Mouse (Mus musculus) limb, embryonic 11.5 days (tissue): ENCODE results near the gene H6pd. TPM values are rescaled to one million over a fixed set of nuclear protein-coding genes. Genes with fewer than 3 reads are reported as not detected.

Source experiments
- ATAC-seq: fragments of 200-750 bp; cut with Nextera tagmentation; 2 replicates; pipeline ENCODE4 v1.8.0; 2017; ENCODE audit warnings: low read depth; ENCODE audit not compliant: insufficient number of reproducible peaks, low FRiP score, low TSS enrichment
- DNase-seq: peaks from one replicate; pipeline ENCODE4 v3.0.0-alpha.2; 2015; ENCODE audit warnings: low spot score
- H3K27ac ChIP-seq: fragments of 300-500 bp; sonication (generic); replicated peaks from 2 replicates; pipeline ENCODE4 v1.5.1; 2014; ENCODE audit warnings: low read depth, mild to moderate bottlenecking, low read length
- H3K27me3 ChIP-seq: fragments of 300-500 bp; sonication (generic); 2 replicates; pipeline ENCODE4 v1.6.1; 2014; ENCODE audit warnings: mild to moderate bottlenecking, low read length, mixed read lengths; ENCODE audit not compliant: control insufficient read depth, insufficient read depth
- H3K36me3 ChIP-seq: fragments of 300-500 bp; sonication (generic); 2 replicates; pipeline ENCODE4 v1.6.1; 2014; ENCODE audit warnings: mild to moderate bottlenecking, low read length, moderate library complexity, mixed read lengths; ENCODE audit not compliant: control insufficient read depth, insufficient read depth
- H3K4me1 ChIP-seq: fragments of 300-500 bp; sonication (generic); 2 replicates; pipeline ENCODE4 v1.6.1; 2014; ENCODE audit warnings: low read length, mixed read lengths; ENCODE audit not compliant: control insufficient read depth, insufficient read depth
- H3K4me2 ChIP-seq: fragments of 300-500 bp; sonication (generic); 2 replicates; pipeline ENCODE4 v1.6.1; 2014; ENCODE audit warnings: low read depth, mild to moderate bottlenecking, moderate library complexity; ENCODE audit not compliant: severe bottlenecking
- H3K4me3 ChIP-seq: fragments of 300-500 bp; sonication (generic); 2 replicates; pipeline ENCODE4 v1.5.1; 2014; ENCODE audit warnings: low read depth, low read length
- H3K9ac ChIP-seq: fragments of 300-500 bp; sonication (generic); 2 replicates; pipeline ENCODE4 v1.6.1; 2014; ENCODE audit warnings: mild to moderate bottlenecking, low read length
- H3K9me3 ChIP-seq: fragments of 300-500 bp; sonication (generic); 2 replicates; pipeline ENCODE4 v1.6.1; 2016; ENCODE audit warnings: low read length; ENCODE audit not compliant: control insufficient read depth
- WGBS: fragments of 180-500 bp; shearing (Covaris S2); extraction: QIAGEN DNeasy Blood & Tissue Kit; methylation state at CpG from one replicate; pipeline ENCODE4 v1.1.7; 2014; 5-methylcytosine and 5-hydroxymethylcytosine counted together
- polyA plus RNA-seq: library from polyadenylated mRNA; unstranded; fragments of >200 nt; fragmentation: Nextera tagmentation; extraction: Ambion mirVana; gene quantifications from 2 replicates; pipeline ENCODE4 v1.2.1, GENCODE M21; 2014

Gene H6pd
- polyA plus RNA-seq, 1 experiment from 2014 or later: 3.5 TPM

- WGBS: 85% methylated on average over 16 of the region's 16 CpGs
- ATAC-seq: no peak
- no peak overlapping the region for H3K4me3 ChIP-seq
- no peak overlapping the region for H3K4me2 ChIP-seq
- no peaks in the 10 kb centered on the region for H3K36me3 ChIP-seq
- 0 out of 2 replicates have a peak, but pooled peaks cover 2% of the 10 kb centered on the region for H3K9me3 ChIP-seq
- H3K4me1 ChIP-seq: peaks cover 20% of the 10 kb centered on the region
- no peaks in the 10 kb centered on the region for H3K27me3 ChIP-seq
- H3K9ac ChIP-seq: no peak overlapping the region
- no peak overlapping the region for H3K27ac ChIP-seq
- DNase-seq: no peak
These were observed 75.1 kb downstream of the H6pd start for GRCm38 (mm10) chr4:149933519-149934245.

- 0 out of 2 replicates have a peak, but pooled peaks cover 2% of the 10 kb centered on the region for H3K9me3 ChIP-seq
- H3K36me3 ChIP-seq: no peaks in the 10 kb centered on the region
- no peak for ATAC-seq
- DNase-seq: no peak
- no peak overlapping the region for H3K27ac ChIP-seq
- WGBS: 94% methylated on average over 7 of the region's 7 CpGs
- H3K27me3 ChIP-seq: no peaks in the 10 kb centered on the region
- H3K4me2 ChIP-seq: no peak overlapping the region
- no peak overlapping the region for H3K4me3 ChIP-seq
- peaks cover 14% of the 10 kb centered on the region for H3K4me1 ChIP-seq
- no peak overlapping the region for H3K9ac ChIP-seq
These were observed 75.8 kb downstream of the H6pd start for GRCm38 (mm10) chr4:149933025-149933424.

DNA sequence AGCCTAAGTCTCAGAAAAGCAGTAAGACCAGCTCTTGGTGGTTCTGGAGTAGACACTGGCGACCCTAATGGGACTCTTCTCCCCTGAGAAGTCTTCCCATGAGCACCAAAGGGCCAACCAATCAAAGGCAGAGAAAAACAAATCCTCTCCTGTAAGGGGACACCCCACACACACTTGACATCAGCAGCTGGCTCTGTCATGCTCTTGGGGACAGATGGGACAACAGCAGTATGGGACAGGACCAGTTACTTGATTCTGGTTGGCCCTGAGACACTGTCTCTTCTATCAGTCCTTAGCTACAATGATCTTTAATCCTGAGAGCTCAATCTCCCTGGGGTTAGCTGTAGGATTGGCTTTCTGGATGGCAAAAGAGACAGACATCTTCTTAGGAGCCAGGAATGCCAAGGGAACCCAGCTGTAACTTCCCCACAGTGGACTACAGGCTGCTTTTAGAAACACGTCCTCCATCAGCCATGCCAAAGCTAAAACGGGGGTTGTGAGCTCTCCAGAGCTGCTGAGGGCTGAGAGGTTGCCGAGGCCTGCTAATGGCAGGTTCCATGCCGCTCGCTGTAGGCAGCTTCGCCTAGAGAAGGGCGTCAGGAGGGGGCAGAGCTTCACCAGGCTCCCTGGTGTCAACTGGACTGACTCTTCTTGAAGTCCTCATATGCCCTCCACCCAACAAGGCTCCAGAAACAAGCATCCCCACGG lies 76.6 kb downstream of the H6pd start:
- H3K36me3 ChIP-seq: no peaks in the 10 kb centered on the region
- H3K27me3 ChIP-seq: no peaks in the 10 kb centered on the region
- 88% methylated on average over 9 of the region's 9 CpGs for whole genome bisulfite sequencing

GRCm38 (mm10) chr4:149930755-149931154 lies 78.1 kb downstream of the H6pd start:
- no peak for ATAC-seq

More for the DNA sequence above, 76.6 kb downstream of the H6pd start:
- Histone ChIP-seq H3K4me3 (no peak overlapping the region), H3K27ac (no peak overlapping the region), H3K4me1 (peaks cover 6% of the 10 kb centered on the region), H3K9me3 (0 out of 2 replicates have a peak, but pooled peaks cover 2% of the 10 kb centered on the region), H3K9ac (no peak overlapping the region), H3K4me2 (no peak overlapping the region)
- no peak for DNase-seq
- ATAC-seq: no peak

More at GRCm38 (mm10) chr4:149930755-149931154, 78.1 kb downstream of the H6pd start:
- Histone ChIP-seq H3K4me3 (no peak overlapping the region), H3K4me1 (no peaks in the 10 kb centered on the region; the same call in 1 of the 2 replicates), H3K4me2 (no peak overlapping the region), H3K36me3 (no peaks in the 10 kb centered on the region), H3K9me3 (0 out of 2 replicates have a peak, but pooled peaks cover 2% of the 10 kb centered on the region), H3K27ac (no peak overlapping the region), H3K9ac (no peak overlapping the region), H3K27me3 (no peaks in the 10 kb centered on the region)
- DNase-seq: no peak
- WGBS: 61% methylated on average over 3 of the region's 3 CpGs

Other genes starting within 250 kb of the H6pd start
- 28.9 and 29.7 TPM in 2 replicates for gene Slc25a33, start 234.7 kb downstream of the H6pd start, polyA plus RNA-seq
- gene Spsb1, start 54.0 kb downstream of the H6pd start, polyA plus RNA-seq: 12.8 and 16.4 TPM in 2 replicates
- gene Gpr157, start 78.3 kb upstream of the H6pd start, polyA plus RNA-seq: 0.29 and 0.47 TPM in 2 replicates
- 1.1 and 1.8 TPM in 2 replicates for gene Slc2a5, start 110.3 kb upstream of the H6pd start, polyA plus RNA-seq
- not detected in 2 replicates for gene Slc2a7, start 139.9 kb upstream of the H6pd start, polyA plus RNA-seq
- 0.09 and 0.34 TPM in 2 replicates for gene Car6, start 192.3 kb upstream of the H6pd start, polyA plus RNA-seq
- 2,196 and 2,311 TPM in 2 replicates for gene Eno1, start 227.7 kb upstream of the H6pd start, polyA plus RNA-seq